Mouse (Mus musculus) cerebellum, postnatal 36 days (tissue): Measurements from ENCODE around the gene Icosl.
"Not testable (repeated sequence)": the region's sequence is repeated elsewhere in the genome, so short reads cannot be mapped to it uniquely, and the experiment has no call there.

Experiments
- DNase-seq, 2 experiments: peaks; one replicate each; pipeline ENCODE4 v3.0.0; 2021 to 2022; ENCODE audit warnings: mixed read lengths in 2 of 2

Gene Icosl

GRCm38 (mm10) chr10:78069101-78070011 is at the start of gene Icosl:
Gene Icosl (plus strand): TSS chr10:78069302.
- DNase-seq: peak; percentile 55 to 69

- not testable (repeated sequence) for DNase-seq
Measured at GRCm38 (mm10) chr10:78019984-78020383, 49.1 kb upstream of the Icosl start.

DNA sequence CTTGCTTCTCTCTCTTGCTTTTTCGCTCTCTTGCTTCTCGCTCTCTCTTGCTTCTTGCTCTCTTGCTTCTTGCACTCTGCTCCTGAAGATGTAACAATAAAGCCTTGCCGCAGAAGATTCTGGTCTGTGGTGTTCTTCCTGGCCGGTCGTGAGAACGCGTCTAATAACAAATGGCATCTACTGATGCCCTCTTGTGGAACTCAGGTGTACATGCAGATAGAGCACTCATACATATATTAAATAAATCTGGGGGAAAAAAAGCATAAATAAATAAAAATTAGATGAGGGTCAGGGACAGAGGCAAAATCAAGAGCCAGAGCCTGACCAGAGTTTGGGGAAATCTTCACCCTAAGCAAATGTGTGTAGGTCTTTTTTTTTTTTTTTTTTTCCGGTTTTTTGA is 43.6 kb upstream of the Icosl start:
- not testable (repeated sequence) for DNase-seq

DNA sequence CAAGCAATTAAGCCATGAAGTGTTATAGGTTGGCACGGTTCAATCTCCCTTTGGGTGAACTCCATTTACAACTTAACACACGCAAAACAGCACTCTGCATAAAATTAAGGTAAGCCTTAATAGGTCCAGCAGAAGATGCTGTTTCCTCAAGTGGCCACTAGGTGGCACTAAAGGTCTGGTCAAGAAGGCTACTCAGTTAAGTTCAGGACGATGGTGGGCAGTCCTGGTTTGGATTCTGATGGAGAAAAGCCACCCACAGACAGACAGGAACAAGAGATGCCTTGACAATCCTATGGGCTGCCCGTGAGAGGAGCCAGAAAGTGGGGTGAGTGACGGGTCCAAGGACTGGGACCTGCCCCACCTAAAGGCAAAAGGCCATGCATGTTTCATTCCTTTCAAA is 41.0 kb upstream of the Icosl start:
- DNase-seq: peak; percentile 72 to 76

- DNase-seq: no peak
Measured at GRCm38 (mm10) chr10:78029080-78029479, 40.0 kb upstream of the Icosl start.

DNA sequence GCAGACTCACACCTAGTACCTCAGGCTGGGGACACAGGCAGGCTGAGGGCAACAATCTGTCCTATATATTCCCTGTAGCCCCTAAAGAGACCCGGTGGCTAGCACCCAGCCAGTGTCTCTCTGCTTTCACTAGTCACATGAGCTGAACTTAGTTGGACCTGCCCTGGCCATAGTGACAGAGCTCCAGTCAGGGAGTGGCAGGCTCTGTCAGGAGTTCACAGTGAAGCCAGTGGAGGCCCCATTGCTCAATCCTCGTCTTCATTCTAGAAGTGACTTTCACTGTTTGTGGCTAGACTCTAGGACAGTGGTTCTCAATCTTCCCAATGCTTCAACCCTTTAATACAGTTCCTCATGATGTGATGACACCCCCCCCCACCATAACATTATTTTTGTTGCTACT is 37.1 kb upstream of the Icosl start:
- DNase-seq: no peak

GRCm38 (mm10) chr10:78037139-78037538 is 32.0 kb upstream of the Icosl start:
- DNase-seq: no peak

DNA sequence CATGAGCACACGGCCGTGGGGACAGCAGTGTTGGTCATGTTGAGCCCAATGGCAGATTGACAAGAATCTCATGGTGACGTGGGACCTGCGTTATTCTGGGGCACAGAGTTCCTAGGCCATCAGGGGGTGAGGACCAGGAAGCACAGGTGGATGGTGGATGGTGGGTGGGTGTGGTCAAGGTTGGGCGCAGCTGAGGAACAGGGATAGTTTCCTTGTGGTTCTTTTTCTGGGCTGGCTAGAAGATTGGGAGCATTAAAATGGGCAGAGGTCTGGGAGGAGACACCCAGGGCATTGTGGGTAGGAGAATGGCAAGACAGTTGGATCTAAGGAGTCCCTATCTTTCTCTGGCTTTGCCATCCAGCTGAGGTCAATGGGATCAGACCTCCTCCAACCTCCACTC is 27.5 kb upstream of the Icosl start, which contains the start of gene Dnmt3l:
Gene Dnmt3l (plus strand): TSS at position 301 of the 400 bp plus-strand sequence.
- DNase-seq: no peak

- no peak for DNase-seq
Measured at GRCm38 (mm10) chr10:78042096-78042495, 27.0 kb upstream of the Icosl start.

DNA sequence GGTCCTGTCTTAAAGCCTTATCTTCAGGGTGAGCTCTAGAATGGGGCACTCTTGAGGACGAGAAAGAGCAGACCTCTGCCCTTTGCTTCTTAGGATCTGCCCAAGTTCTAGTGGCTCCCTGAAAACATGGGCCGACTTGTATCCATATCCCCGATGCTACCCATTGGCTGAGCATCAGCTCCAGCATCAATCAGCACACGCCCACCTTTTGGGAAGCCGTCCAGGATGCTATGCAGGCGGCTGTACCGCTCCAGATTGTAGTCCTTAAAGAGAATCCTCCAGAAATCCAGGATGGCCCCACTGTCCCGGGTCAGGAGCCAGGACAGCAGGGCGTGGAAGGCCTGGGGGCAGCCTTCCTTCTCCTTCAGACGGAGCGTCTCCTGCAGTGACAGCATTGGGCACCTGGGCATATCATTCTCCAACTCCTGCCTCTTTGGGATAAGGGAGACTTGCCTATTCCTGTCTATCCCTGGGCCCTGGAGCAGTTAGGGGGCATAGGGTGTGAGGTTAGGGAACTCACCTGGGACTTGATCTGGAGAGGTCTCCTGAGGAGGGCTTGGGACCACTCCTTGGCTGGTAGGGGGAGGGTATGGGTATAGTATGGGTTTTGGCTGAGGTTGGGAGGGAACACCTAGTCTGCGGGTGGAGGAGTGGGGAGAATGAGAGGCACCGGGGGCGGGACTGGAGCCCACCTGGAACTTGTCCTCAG is 26.3 kb upstream of the Icosl start:
- DNase-seq: no peak

GRCm38 (mm10) chr10:78043406-78043836 is 25.7 kb upstream of the Icosl start, which contains the start of gene Aire:
Gene Aire (minus strand): TSS chr10:78043610.
- peak; percentile 35 to 59 for DNase-seq

- no peak for DNase-seq
Measured at GRCm38 (mm10) chr10:78044531-78044930, 24.6 kb upstream of the Icosl start.

DNA sequence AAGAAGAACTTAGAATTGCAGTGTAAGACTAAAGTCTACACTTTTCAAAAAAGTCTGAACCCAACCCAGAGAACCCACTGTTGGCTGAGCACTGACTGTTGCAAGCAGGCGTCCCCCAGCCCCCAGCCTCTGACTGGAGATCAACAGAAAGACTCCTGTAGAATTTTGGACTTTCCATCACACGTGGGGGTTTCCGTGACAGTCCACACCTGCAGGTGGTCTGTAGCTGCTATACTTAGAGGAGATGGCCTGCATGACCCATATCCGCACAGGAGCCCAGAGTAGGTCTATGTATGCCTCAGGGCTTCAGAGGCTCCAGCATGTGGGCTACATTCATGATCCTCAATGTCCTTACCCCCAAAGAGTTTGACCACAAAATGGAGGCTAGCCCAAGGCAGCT is 22.7 kb upstream of the Icosl start:
- DNase-seq: no peak

DNA sequence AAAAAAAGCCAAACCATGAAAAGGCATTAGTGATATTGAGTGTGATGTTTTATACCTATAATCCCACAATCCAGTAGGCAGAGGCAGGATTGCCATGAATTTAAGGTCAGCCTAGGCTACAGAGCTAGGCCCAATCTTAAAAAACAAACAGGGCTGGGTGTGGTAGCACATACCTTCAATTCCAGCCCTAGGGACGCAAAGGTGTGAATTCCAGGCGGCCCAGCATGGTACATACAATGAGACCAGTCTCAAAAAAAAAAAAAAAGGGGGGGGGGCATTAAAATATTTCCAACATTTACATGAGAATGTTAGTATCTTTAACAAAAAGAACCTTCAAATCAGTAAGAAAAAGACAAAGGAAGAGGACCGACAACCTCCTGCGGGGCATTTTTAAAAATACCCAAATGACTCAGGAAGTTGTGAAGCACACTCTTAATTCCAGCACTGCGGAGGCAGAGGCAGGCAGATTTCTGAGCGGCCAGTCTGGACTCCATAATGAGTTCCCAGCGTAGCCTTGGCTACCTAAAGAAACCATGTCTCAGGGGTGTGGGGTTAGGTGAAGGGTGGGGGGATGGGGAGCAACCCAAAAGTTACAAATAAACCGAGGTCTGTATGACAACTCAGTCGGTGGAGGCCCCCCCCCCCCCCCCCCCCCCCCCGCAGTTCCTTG is 20.9 kb upstream of the Icosl start:
- no peak for DNase-seq

DNA sequence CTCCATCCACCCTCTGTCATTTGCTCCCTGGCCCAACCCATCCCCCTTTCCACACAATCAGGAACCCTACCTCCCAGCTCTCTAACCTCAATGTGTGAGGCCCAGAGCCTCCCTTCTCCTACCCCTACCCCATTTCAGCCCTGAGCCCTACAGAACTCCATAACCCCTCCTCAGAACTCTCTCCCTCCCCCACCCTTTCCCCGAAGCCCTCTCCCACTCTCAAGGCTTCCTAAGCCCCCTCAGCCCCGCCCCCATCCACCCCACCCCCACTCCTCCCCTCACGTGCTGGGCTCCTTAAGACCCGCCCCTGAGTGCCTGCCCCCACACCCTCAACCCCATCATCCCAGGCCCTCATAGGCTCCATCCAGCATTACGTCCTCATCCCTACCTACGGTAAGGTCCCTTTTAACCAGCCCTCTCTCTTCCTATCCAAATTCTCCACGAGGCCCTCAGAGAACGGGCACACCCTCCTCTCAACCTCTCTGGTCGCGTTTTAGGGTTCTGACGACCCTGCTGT is 19.5 kb upstream of the Icosl start:
- DNase-seq: no peak

GRCm38 (mm10) chr10:78054633-78055565 is 14.2 kb upstream of the Icosl start:
- DNase-seq: no peak

GRCm38 (mm10) chr10:78057056-78057455 is 12.0 kb upstream of the Icosl start:
- DNase-seq: no peak

DNA sequence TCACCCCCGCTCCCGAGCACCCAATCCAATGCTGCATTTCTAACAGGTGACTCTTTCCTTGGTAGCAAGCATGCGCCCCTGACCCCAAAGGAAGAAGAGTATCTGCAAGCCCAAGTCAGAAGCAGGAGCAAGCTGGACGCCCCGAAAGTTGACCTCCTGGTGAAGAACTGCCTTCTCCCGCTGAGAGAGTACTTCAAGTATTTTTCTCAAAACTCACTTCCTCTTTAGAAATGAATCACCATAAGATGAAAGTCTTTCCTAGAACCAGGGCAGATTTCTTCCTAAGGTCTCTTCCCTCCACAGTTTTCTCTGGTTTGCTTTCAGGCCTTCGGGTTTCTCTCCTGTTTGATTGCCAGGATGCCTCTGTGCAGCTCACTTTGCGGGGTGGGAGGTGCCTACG is 6.0 kb upstream of the Icosl start:
- no peak for DNase-seq

GRCm38 (mm10) chr10:78067226-78067625 is 1.9 kb upstream of the Icosl start:
- DNase-seq: no peak

DNA sequence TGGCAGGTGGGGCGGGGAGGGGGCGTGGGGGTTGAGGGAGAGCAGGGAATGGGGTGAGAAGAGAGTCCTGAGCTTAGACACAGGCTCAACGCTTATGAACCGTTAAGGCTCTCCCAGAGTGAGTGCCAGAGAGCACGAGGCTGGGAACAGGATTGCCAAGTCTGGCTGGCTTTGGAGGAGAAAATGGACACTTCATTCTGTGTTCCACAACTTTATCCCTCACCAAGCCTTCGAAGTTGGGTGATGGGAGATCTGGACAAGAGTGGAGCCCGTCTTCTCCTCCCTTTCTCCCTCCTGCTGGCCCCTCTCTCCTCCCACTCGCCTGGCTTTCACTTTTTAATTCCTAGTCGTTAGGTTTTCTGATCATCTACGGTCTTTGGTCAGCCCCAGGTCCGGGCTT is 561 bp upstream of the Icosl start:
- no peak for DNase-seq

DNA sequence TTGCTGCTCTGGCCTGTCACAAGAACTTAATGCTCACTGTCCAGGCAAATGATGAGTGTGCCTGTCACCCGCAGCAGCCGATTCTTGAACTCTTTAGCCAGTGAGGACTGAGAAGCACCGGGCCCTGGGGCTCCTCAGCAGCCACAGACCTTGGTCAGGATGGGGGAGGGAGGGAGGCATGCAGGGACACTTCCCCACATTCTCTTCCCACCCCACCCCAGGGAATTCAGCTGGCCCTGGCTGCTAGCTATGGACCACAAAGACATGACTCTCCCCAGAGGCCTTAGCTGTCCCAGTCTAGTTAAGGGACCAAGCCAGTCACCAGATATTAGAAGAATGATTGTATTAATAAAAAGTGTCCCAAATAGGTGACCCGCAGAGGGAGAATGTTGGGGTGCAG is 5.0 kb downstream of the Icosl start:
- no peak for DNase-seq

GRCm38 (mm10) chr10:78074977-78075376 is 5.9 kb downstream of the Icosl start:
- no peak for DNase-seq
